Mouse (Mus musculus): Measurements from ENCODE around the gene Lrmda. TPM values are rescaled to one million over a fixed set of nuclear protein-coding genes. Genes with fewer than 3 reads are reported as not detected.

Gene Lrmda
- polyA plus RNA-seq, 1 experiment from 2014 or later = 1.8 TPM

DNA sequence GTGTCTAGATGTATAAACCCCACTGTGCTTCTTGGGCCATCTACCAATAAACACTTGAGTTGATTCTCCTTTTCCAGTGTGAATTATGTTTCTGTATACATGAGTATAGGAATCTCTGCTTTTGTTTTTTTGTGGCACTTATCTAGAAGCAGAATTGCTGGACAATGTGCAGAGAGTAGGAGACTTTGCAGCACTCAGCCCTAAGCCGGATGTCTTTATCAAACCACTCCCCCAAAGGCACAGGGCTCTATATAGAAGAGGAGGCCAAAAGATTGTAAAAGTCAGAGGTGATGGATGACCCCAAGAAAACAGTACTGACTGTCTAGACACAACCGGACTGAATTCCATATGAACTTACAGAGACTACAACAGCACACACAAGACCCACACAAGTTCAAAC lies 182.2 kb downstream of the Lrmda start:
- H3K4me2 ChIP-seq (replicated peaks; ENCODE audit: low read depth) = no peak overlapping the region
- no peaks in the 10 kb centered on the region for H3K27me3 ChIP-seq (replicated peaks; ENCODE audit: control insufficient read depth, insufficient read depth, low read length)
- H3K4me3 ChIP-seq (ENCODE audit: low read depth, low read length) = no peak overlapping the region
- no peak overlapping the region for H3K9ac ChIP-seq (ENCODE audit: low read depth, low read length)
- ATAC-seq = no peak
- no peaks in the 10 kb centered on the region for H3K36me3 ChIP-seq (ENCODE audit: control insufficient read depth, insufficient read depth)
- WGBS = 19% methylated on average over 2 of the region's 2 CpGs
- no peak overlapping the region for H3K27ac ChIP-seq (ENCODE audit: low read depth, low read length)
- no peak for TF ChIP-seq CTCF (IDR thresholded peaks at IDR 0.05; ENCODE audit: low read depth)
- H3K4me1 ChIP-seq (replicated peaks; ENCODE audit: control insufficient read depth, insufficient read depth, low read length) = no peaks in the 10 kb centered on the region
- H3K9me3 ChIP-seq (ENCODE audit: control insufficient read depth) = no peaks in the 10 kb centered on the region

DNA sequence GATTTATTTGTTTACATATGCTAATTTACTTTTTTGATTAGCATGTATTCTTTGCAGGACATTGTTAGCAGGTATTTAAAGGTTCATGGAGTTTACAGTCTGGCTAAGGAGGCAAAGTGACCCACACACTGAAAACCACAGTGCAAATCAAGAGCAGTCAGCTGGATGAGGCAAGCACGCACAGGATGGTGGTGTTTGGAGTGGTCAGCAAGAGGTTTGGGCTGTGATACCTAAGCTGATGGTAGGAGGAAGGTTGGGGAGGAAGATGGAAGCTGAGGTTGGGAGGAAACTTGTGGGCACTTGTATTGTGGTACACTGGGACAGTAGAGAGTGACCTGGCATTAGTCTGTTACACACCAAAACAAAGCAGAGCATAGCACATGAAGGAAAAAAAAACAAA lies 191.1 kb downstream of the Lrmda start:
- Histone ChIP-seq H3K9me3 (ENCODE audit: control insufficient read depth) (no peaks in the 10 kb centered on the region), H3K36me3 (ENCODE audit: control insufficient read depth, insufficient read depth) (no peaks in the 10 kb centered on the region), H3K27me3 (replicated peaks; ENCODE audit: control insufficient read depth, insufficient read depth, low read length) (no peaks in the 10 kb centered on the region), H3K4me1 (replicated peaks; ENCODE audit: control insufficient read depth, insufficient read depth, low read length) (no peaks in the 10 kb centered on the region), H3K27ac (ENCODE audit: low read depth, low read length) (no peak overlapping the region), H3K9ac (ENCODE audit: low read depth, low read length) (no peak overlapping the region), H3K4me3 (ENCODE audit: low read depth, low read length) (no peak overlapping the region), H3K4me2 (replicated peaks; ENCODE audit: low read depth) (no peak overlapping the region)
- no peak for TF ChIP-seq CTCF (IDR thresholded peaks at IDR 0.05; ENCODE audit: low read depth)
- WGBS = 91% methylated on average over 1 of the region's 1 CpGs
- ATAC-seq = no peak

DNA sequence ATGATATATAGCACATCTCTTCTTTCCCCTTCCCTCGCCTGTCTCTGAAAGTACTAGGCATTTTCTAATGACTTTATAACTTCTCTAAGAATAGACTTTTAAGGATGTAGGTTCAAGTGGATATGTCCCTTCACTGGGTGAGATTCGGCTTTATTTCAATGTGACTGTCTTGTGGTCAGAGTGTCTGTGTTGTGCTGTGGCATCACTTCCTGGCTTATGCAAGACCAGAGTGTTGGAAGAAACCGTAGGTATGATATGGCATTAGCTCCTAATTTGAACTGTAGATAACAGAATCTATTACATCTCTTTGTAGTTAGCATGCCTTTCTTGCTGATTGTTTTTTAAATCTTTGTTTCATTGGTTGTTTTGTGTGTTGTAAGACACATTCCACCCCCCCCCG lies 198.7 kb downstream of the Lrmda start:
- H3K27me3 ChIP-seq (replicated peaks; ENCODE audit: control insufficient read depth, insufficient read depth, low read length) = no peaks in the 10 kb centered on the region
- TF ChIP-seq CTCF (IDR thresholded peaks at IDR 0.05; ENCODE audit: low read depth) = no peak
- H3K36me3 ChIP-seq (ENCODE audit: control insufficient read depth, insufficient read depth) = no peaks in the 10 kb centered on the region
- ATAC-seq = no peak
- 77% methylated on average over 4 of the region's 4 CpGs for WGBS
- H3K4me3 ChIP-seq (ENCODE audit: low read depth, low read length) = no peak overlapping the region
- H3K4me2 ChIP-seq (replicated peaks; ENCODE audit: low read depth) = no peak overlapping the region
- no peak overlapping the region for H3K27ac ChIP-seq (ENCODE audit: low read depth, low read length)
- H3K9ac ChIP-seq (ENCODE audit: low read depth, low read length) = no peak overlapping the region
- H3K4me1 ChIP-seq (replicated peaks; ENCODE audit: control insufficient read depth, insufficient read depth, low read length) = no peaks in the 10 kb centered on the region
- H3K9me3 ChIP-seq (ENCODE audit: control insufficient read depth) = no peaks in the 10 kb centered on the region

DNA sequence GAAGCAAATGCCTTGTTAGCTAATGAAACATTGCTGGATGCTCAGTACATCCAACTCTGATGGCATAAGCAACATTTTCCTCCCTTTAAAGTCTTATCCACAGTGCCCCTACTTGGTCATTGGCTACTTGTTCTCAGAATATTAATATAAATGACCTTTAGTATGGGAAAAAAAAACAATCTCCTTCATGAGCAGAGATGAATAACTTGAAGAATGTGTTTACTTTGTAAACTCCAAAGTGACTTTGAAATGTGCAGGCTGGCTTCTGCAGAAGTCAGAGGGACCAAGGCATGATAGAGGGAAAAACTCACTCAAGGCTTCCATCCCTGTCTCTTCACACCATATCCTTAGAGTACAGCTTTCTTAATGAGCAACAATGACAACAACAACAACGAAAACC lies 202.5 kb downstream of the Lrmda start:
- H3K27ac ChIP-seq (ENCODE audit: low read depth, low read length) = no peak overlapping the region
- H3K4me3 ChIP-seq (ENCODE audit: low read depth, low read length) = no peak overlapping the region
- H3K9ac ChIP-seq (ENCODE audit: low read depth, low read length) = no peak overlapping the region
- 64% methylated on average over 1 of the region's 1 CpGs for WGBS
- no peaks in the 10 kb centered on the region for H3K4me1 ChIP-seq (replicated peaks; ENCODE audit: control insufficient read depth, insufficient read depth, low read length)
- H3K9me3 ChIP-seq (ENCODE audit: control insufficient read depth) = no peaks in the 10 kb centered on the region
- ATAC-seq = no peak
- no peak for TF ChIP-seq CTCF (IDR thresholded peaks at IDR 0.05; ENCODE audit: low read depth)
- no peaks in the 10 kb centered on the region for H3K36me3 ChIP-seq (ENCODE audit: control insufficient read depth, insufficient read depth)
- no peak overlapping the region for H3K4me2 ChIP-seq (replicated peaks; ENCODE audit: low read depth)
- H3K27me3 ChIP-seq (replicated peaks; ENCODE audit: control insufficient read depth, insufficient read depth, low read length) = no peaks in the 10 kb centered on the region

DNA sequence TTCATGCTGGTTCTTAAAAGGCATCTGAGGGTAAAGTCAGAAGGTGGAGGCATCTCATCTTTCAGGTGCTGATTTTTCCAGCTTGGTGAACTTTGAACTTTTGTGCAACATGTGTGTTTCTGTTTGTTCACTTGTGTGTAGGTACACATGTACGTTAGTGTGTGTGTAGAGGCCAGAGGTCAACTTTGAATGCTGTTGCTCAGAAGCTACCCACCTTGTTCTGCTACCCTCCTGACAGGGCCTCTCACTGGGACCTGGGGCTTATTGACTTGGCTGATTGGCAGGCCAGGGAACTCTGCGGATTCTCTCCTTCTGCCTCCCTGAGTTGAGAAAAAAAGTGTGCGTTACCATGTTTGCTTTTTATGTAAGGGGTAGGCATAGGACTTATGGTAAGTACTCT lies 203.1 kb downstream of the Lrmda start:
- no peaks in the 10 kb centered on the region for H3K9me3 ChIP-seq (ENCODE audit: control insufficient read depth)
- no peak overlapping the region for H3K4me2 ChIP-seq (replicated peaks; ENCODE audit: low read depth)
- H3K9ac ChIP-seq (ENCODE audit: low read depth, low read length) = no peak overlapping the region
- TF ChIP-seq CTCF (IDR thresholded peaks at IDR 0.05; ENCODE audit: low read depth) = no peak
- no peaks in the 10 kb centered on the region for H3K4me1 ChIP-seq (replicated peaks; ENCODE audit: control insufficient read depth, insufficient read depth, low read length)
- no peak overlapping the region for H3K4me3 ChIP-seq (ENCODE audit: low read depth, low read length)
- H3K27me3 ChIP-seq (replicated peaks; ENCODE audit: control insufficient read depth, insufficient read depth, low read length) = no peaks in the 10 kb centered on the region
- H3K36me3 ChIP-seq (ENCODE audit: control insufficient read depth, insufficient read depth) = no peaks in the 10 kb centered on the region
- ATAC-seq = no peak
- no peak overlapping the region for H3K27ac ChIP-seq (ENCODE audit: low read depth, low read length)
- 48% methylated on average over 3 of the region's 3 CpGs for WGBS

DNA sequence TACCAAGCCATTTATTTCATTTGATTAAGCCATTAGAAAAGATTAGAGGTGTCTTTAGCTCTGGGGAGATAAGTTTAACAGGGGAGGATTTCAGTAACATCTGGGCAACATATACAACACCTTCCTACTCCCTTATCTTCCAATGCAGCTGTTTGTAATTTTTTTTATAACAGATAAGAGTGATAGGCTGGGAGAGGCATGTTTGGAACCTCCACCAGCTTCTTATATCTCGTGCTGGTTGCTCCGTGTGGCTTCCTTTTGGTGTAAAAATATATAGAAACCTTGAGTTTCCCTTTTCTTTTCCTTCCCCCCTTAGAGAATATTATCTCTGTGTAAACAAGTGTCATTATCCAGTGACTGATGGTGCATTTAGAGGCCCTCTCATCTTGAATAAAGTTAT lies 206.7 kb downstream of the Lrmda start:
- WGBS = 48% methylated on average over 2 of the region's 2 CpGs
- no peak overlapping the region for H3K4me3 ChIP-seq (ENCODE audit: low read depth, low read length)
- H3K27me3 ChIP-seq (replicated peaks; ENCODE audit: control insufficient read depth, insufficient read depth, low read length) = no peaks in the 10 kb centered on the region
- no peaks in the 10 kb centered on the region for H3K4me1 ChIP-seq (replicated peaks; ENCODE audit: control insufficient read depth, insufficient read depth, low read length)
- H3K36me3 ChIP-seq (ENCODE audit: control insufficient read depth, insufficient read depth) = no peaks in the 10 kb centered on the region
- no peak for TF ChIP-seq CTCF (IDR thresholded peaks at IDR 0.05; ENCODE audit: low read depth)
- H3K27ac ChIP-seq (ENCODE audit: low read depth, low read length) = no peak overlapping the region
- H3K4me2 ChIP-seq (replicated peaks; ENCODE audit: low read depth) = no peak overlapping the region
- no peak for ATAC-seq
- no peak overlapping the region for H3K9ac ChIP-seq (ENCODE audit: low read depth, low read length)
- H3K9me3 ChIP-seq (ENCODE audit: control insufficient read depth) = no peaks in the 10 kb centered on the region

All from intestine, postnatal 0 days (tissue).